Mouse (Mus musculus) ovary, postnatal 10 days (tissue): ENCODE data around the gene Nanos3.

ENCODE experiments used
- DNase-seq: peaks from one replicate; pipeline ENCODE4 v3.0.0; 2022; ENCODE audit warnings: low spot score

Nanos3 gene

GRCm38 (mm10) chr8:84126742-84127141 is 58.3 kb downstream of the Nanos3 start:
- DNase-seq: no peak

DNA sequence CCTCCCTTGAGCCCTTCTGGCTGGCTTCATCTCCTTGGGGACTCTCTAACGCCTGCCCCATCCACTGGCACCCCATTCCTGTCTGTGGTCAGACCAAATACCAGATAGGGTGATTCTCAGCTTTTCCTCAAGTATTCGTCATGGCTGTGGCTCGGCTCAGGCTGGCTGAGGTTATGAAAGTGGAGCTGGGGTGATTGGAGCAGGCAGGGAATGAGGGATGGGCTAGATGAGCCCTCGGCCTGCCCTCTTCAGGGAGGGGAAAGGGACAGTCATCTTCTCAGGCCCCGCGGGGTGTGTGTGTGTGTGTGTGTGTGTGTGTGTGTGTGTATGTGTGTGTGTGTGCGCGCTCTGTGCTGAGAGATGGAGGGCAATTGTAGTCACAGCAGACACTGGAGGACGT is 59.4 kb downstream of the Nanos3 start, which contains the start of gene Podnl1:
Podnl1 (plus strand) TSS at position 334 of the 400 bp plus-strand sequence.
- DNase-seq: no peak
